Mouse (Mus musculus) heart, embryonic 16.5 days (tissue): ENCODE measurements around the gene Oxsr1. TPM values are rescaled to one million over a fixed set of nuclear protein-coding genes. Genes with fewer than 3 reads are reported as not detected.

Source experiments
- ATAC-seq: fragments of 200-750 bp; cut with Nextera tagmentation; replicated peaks from 2 replicates; pipeline ENCODE4 v1.8.0; 2017; ENCODE audit warnings: moderate number of reproducible peaks; ENCODE audit not compliant: insufficient read depth, low FRiP score; ENCODE audit errors: extremely low read depth
- H3K27ac ChIP-seq: fragments of 300-500 bp; sonication (generic); 2 replicates; pipeline ENCODE4 v1.5.1; 2014; ENCODE audit warnings: mild to moderate bottlenecking, low read length, control low read depth, moderate library complexity
- H3K27me3 ChIP-seq: fragments of 300-500 bp; sonication (generic); 2 replicates; pipeline ENCODE4 v1.6.1; 2014; ENCODE audit warnings: low read length, mixed read lengths; ENCODE audit not compliant: control insufficient read depth, insufficient read depth
- H3K36me3 ChIP-seq: fragments of 300-500 bp; sonication (generic); 2 replicates; pipeline ENCODE4 v1.6.1; 2014; ENCODE audit not compliant: control insufficient read depth, insufficient read depth
- H3K4me1 ChIP-seq: fragments of 300-500 bp; sonication (generic); 2 replicates; pipeline ENCODE4 v1.6.1; 2014; ENCODE audit warnings: low read length, mixed read lengths; ENCODE audit not compliant: control insufficient read depth, insufficient read depth
- H3K4me2 ChIP-seq: fragments of 300-500 bp; sonication (generic); 2 replicates; pipeline ENCODE4 v1.6.1; 2014; ENCODE audit warnings: low read depth, mild to moderate bottlenecking, control low read depth, low read length
- H3K4me3 ChIP-seq: fragments of 300-500 bp; sonication (generic); 2 replicates; pipeline ENCODE4 v1.5.1; 2014; ENCODE audit warnings: mild to moderate bottlenecking, control low read depth, low read length
- H3K9ac ChIP-seq: fragments of 300-500 bp; sonication (generic); 2 replicates; pipeline ENCODE4 v1.6.1; 2014; ENCODE audit warnings: low read length, control low read depth
- H3K9me3 ChIP-seq: fragments of 300-500 bp; sonication (generic); replicated peaks from 2 replicates; pipeline ENCODE4 v1.6.1; 2016; ENCODE audit warnings: low read length; ENCODE audit not compliant: control insufficient read depth
- WGBS: fragments of 180-500 bp; shearing (Covaris S2); extraction: QIAGEN DNeasy Blood & Tissue Kit; methylation state at CpG from one replicate; pipeline ENCODE4 v1.1.7; 2014; 5-methylcytosine and 5-hydroxymethylcytosine counted together
- polyA plus RNA-seq: library from polyadenylated mRNA; unstranded; fragments of >200 nt; fragmentation: Nextera tagmentation; extraction: Ambion mirVana; gene quantifications from 2 replicates; pipeline ENCODE4 v1.2.1, GENCODE M21; 2015

The Oxsr1 gene
- polyA plus RNA-seq, 1 experiment from 2014 or later = 8.3 TPM

DNA sequence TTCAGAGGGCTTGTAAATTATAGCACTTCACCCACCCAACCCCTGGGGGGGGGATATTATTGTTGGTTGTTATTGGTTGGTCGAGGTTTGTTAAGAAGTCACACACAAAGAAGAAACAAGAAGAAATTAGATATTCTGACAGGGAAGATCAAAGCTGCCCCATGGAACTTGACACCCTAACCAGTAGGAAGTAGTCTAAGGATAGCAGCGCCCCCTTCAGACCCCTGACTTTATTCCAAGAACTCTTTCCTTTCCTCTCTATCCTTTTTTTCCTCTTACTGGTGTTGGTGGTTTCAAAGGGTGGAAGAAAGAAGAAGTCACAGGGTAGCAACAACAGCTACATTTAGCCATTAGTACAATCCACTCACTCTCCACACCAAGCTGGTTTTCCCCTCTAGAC lies 68.0 kb downstream of the Oxsr1 start:
- H3K4me3 ChIP-seq = no peak overlapping the region
- H3K36me3 ChIP-seq = peaks cover 28% of the 10 kb centered on the region
- H3K27me3 ChIP-seq = no peaks in the 10 kb centered on the region
- no peak for ATAC-seq
- WGBS = 90% methylated on average over 2 of the region's 2 CpGs
- H3K9me3 ChIP-seq = no peaks in the 10 kb centered on the region
- no peak overlapping the region for H3K4me2 ChIP-seq
- no peaks in the 10 kb centered on the region for H3K4me1 ChIP-seq
- H3K27ac ChIP-seq = no peak overlapping the region
- H3K9ac ChIP-seq = no peak overlapping the region

DNA sequence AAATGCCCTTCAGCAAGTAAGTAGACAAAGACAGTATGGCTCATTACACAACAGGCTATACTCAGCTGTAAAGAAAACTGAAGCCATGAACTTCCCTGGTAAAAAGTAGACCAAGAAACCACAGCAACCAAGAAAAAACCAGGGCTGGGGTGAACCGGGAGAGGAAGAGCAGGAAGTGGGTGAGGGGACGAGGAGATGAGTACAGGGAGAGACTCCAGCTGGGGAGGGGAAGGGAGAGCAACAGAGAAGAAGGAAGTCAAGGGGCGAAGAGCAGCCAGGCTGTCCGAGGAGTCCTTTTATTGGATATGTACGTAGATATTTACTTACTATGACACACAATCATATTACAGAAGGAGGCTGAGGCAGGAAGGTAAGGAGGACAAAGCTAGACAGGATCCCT lies 74.2 kb downstream of the Oxsr1 start:
- ATAC-seq = no peak
- no peaks in the 10 kb centered on the region for H3K9me3 ChIP-seq
- H3K36me3 ChIP-seq = peaks cover 38% of the 10 kb centered on the region
- no peak overlapping the region for H3K9ac ChIP-seq
- H3K4me2 ChIP-seq = no peak overlapping the region
- no peaks in the 10 kb centered on the region for H3K27me3 ChIP-seq
- no peaks in the 10 kb centered on the region for H3K4me1 ChIP-seq
- H3K4me3 ChIP-seq = no peak overlapping the region
- no peak overlapping the region for H3K27ac ChIP-seq
- whole genome bisulfite sequencing = 70% methylated on average over 5 of the region's 5 CpGs

GRCm38 (mm10) chr9:119246826-119247225 lies 75.4 kb downstream of the Oxsr1 start:
- Histone ChIP-seq H3K4me2 (no peak overlapping the region), H3K27me3 (no peaks in the 10 kb centered on the region), H3K9ac (no peak overlapping the region), H3K36me3 (peaks cover 38% of the 10 kb centered on the region), H3K27ac (no peak overlapping the region), H3K9me3 (no peaks in the 10 kb centered on the region), H3K4me3 (no peak overlapping the region), H3K4me1 (no peaks in the 10 kb centered on the region)
- ATAC-seq = no peak
- 84% methylated on average over 5 of the region's 5 CpGs for WGBS

DNA sequence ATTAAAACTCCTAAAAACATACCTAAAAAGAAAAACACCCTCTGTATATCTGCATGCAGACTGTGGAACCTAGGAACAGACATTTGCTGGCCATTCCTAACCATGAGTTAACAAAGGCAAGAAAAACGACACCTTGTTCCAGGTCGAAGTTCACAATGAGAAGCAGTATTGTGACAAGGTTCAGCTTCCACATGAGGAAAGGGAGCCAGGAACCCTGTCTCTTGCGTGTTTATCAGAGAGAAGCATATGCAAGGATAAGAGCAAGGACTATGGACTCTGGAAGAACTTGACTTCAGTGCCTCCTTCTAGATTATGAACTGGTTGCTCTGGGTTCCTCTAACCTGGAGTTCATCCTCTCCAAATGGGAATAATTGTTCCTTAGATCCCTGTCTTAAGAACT lies 78.2 kb downstream of the Oxsr1 start:
- Histone ChIP-seq H3K9ac (no peak overlapping the region), H3K27ac (no peak overlapping the region), H3K27me3 (no peaks in the 10 kb centered on the region), H3K4me1 (no peaks in the 10 kb centered on the region), H3K36me3 (peaks cover 30% of the 10 kb centered on the region), H3K4me3 (no peak overlapping the region), H3K9me3 (no peaks in the 10 kb centered on the region), H3K4me2 (no peak overlapping the region)
- ATAC-seq = no peak
- WGBS = 93% methylated on average over 3 of the region's 3 CpGs

GRCm38 (mm10) chr9:119241169-119241865 lies 80.9 kb downstream of the Oxsr1 start:
- Histone ChIP-seq H3K27ac (no peak overlapping the region), H3K4me2 (no peak overlapping the region), H3K27me3 (no peaks in the 10 kb centered on the region), H3K9ac (no peak overlapping the region), H3K9me3 (no peaks in the 10 kb centered on the region), H3K4me1 (no peaks in the 10 kb centered on the region), H3K4me3 (no peak overlapping the region), H3K36me3 (peaks cover 20% of the 10 kb centered on the region)
- 84% methylated on average over 11 of the region's 11 CpGs for WGBS
- no peak for ATAC-seq

DNA sequence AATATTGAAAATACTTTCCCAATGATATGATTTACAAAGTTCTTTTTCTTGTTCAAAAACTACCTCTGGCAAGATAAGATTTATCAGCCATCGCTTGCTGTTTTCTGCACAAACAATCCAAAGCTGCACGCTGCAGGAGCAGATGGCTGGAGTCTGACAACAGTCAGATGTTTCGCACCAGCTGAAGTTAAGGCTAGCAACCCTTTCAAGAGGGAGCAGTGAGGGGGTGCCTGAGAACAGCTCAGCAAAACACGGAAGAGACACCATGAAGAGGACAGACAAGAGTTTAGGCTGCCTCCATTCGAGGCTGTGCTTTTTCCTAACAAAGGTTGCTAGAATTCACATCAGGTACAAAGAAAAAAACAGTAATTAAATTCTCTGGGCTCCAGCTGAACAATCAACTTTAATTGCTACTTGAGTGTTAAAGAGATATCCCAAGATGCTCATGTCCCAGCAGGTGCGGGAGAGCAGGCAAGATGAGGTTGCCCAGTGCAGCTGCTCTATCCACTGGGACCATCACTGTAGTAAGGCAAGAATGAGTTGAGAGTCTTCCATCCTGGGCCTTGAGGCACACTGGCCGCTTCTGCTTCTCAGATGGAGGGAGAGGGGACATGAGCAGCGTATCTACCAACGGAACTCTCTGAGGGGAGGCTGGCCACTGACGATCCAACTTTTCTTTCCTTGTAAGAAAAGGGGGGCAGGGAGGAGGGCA lies 81.8 kb downstream of the Oxsr1 start:
- Histone ChIP-seq H3K36me3 (peaks cover 19% of the 10 kb centered on the region), H3K4me2 (no peak overlapping the region), H3K27me3 (no peaks in the 10 kb centered on the region), H3K4me3 (no peak overlapping the region), H3K9me3 (no peaks in the 10 kb centered on the region), H3K4me1 (no peaks in the 10 kb centered on the region), H3K9ac (no peak overlapping the region), H3K27ac (no peak overlapping the region)
- ATAC-seq = no peak
- 89% methylated on average over 10 of the region's 10 CpGs for WGBS

DNA sequence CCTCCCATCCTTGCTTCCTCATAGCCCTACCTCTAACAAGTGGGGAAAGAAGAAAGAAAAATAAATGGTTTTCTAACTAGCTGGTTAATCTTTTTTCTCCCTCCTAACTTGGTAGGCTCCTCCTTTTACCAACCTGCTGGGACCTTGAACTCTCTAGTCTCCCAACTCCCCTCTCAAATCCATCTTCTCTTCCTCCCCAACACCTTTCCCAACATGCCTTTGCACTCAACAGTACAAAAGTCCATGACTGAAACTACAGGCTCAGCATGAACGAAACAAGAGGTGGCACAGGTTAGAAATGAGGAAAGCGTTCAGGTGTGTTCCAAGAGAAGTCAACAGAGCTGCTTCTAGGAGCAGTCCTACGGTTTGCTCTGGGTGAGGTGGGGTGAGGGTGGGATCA lies 83.0 kb downstream of the Oxsr1 start:
- Histone ChIP-seq H3K27ac (no peak overlapping the region), H3K36me3 (peaks cover 14% of the 10 kb centered on the region), H3K9ac (no peak overlapping the region), H3K9me3 (no peaks in the 10 kb centered on the region), H3K4me1 (no peaks in the 10 kb centered on the region), H3K4me3 (no peak overlapping the region), H3K4me2 (no peak overlapping the region), H3K27me3 (no peaks in the 10 kb centered on the region)
- WGBS = 95% methylated on average over 3 of the region's 3 CpGs
- ATAC-seq = no peak

GRCm38 (mm10) chr9:119238796-119239195 lies 83.4 kb downstream of the Oxsr1 start:
- Histone ChIP-seq H3K36me3 (peaks cover 10% of the 10 kb centered on the region), H3K4me2 (no peak overlapping the region), H3K27ac (no peak overlapping the region), H3K4me1 (no peaks in the 10 kb centered on the region), H3K9ac (no peak overlapping the region), H3K27me3 (no peaks in the 10 kb centered on the region), H3K4me3 (no peak overlapping the region), H3K9me3 (no peaks in the 10 kb centered on the region)
- ATAC-seq = no peak
- WGBS = 76% methylated on average over 4 of the region's 4 CpGs

- Histone ChIP-seq H3K27me3 (no peaks in the 10 kb centered on the region), H3K36me3 (no peaks in the 10 kb centered on the region), H3K4me1 (no peaks in the 10 kb centered on the region), H3K4me3 (no peak overlapping the region), H3K9ac (no peak overlapping the region), H3K4me2 (no peak overlapping the region), H3K27ac (no peak overlapping the region), H3K9me3 (no peaks in the 10 kb centered on the region)
- no peak for ATAC-seq
- 86% methylated on average over 7 of the region's 7 CpGs for WGBS
Observed at GRCm38 (mm10) chr9:119231552-119231951, 90.7 kb downstream of the Oxsr1 start.
